Mouse (Mus musculus): ENCODE results near the gene Hecw2. TPM values are rescaled to one million over a fixed set of nuclear protein-coding genes. Genes with fewer than 3 reads are reported as not detected.

The Hecw2 gene
- polyA plus RNA-seq, 1 experiment from 2014 or later = 4.5 TPM

GRCm38 (mm10) chr1:54110920-54111605 is 83.9 kb downstream of the Hecw2 start:
- Histone ChIP-seq H3K4me2 (no peak overlapping the region), H3K36me3 (no peaks in the 10 kb centered on the region), H3K27ac (no peak overlapping the region), H3K4me1 (replicated peaks) (peaks cover 15% of the 10 kb centered on the region), H3K9ac (no peak overlapping the region), H3K4me3 (no peak overlapping the region), H3K9me3 (replicated peaks) (no peaks in the 10 kb centered on the region), H3K27me3 (no peaks in the 10 kb centered on the region)
- ATAC-seq (replicated peaks; ENCODE audit: insufficient number of reproducible peaks, insufficient read depth, low FRiP score, low read depth) = no peak
- WGBS = 79% methylated on average over 8 of the region's 8 CpGs

GRCm38 (mm10) chr1:54109255-54109654 is 85.7 kb downstream of the Hecw2 start:
- H3K4me3 ChIP-seq = no peak overlapping the region
- no peak overlapping the region for H3K9ac ChIP-seq
- no peak overlapping the region for H3K4me2 ChIP-seq
- H3K9me3 ChIP-seq (replicated peaks) = no peaks in the 10 kb centered on the region
- no peaks in the 10 kb centered on the region for H3K27me3 ChIP-seq
- 51% methylated on average over 5 of the region's 5 CpGs for WGBS
- no peaks in the 10 kb centered on the region for H3K36me3 ChIP-seq
- H3K27ac ChIP-seq = no peak overlapping the region
- H3K4me1 ChIP-seq (replicated peaks) = peaks cover 15% of the 10 kb centered on the region
- no peak for ATAC-seq (replicated peaks; ENCODE audit: insufficient number of reproducible peaks, insufficient read depth, low FRiP score, low read depth)

DNA sequence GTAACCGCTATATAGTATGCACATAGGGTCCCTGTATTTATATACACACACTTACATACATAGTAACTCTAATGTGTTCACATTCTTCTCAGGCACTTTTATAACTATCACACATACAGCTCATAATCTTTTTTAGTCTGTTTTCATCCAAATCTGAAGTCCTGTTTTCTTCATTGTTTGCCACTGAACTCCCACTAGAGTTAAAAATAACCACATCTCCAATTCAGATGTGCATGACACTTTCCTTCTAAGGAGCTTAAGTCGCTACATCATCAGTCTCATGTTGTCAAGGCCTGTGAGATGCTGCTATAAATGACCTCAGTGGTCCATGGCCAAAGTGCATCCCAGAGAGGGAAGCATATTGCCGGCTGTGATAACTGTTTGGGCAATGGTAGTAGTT is 88.2 kb downstream of the Hecw2 start:
- Histone ChIP-seq H3K36me3 (no peaks in the 10 kb centered on the region), H3K4me1 (replicated peaks) (peaks cover 11% of the 10 kb centered on the region), H3K9me3 (replicated peaks) (no peaks in the 10 kb centered on the region), H3K27me3 (no peaks in the 10 kb centered on the region), H3K4me2 (no peak overlapping the region), H3K4me3 (no peak overlapping the region), H3K27ac (no peak overlapping the region), H3K9ac (no peak overlapping the region)
- no peak for ATAC-seq (replicated peaks; ENCODE audit: insufficient number of reproducible peaks, insufficient read depth, low FRiP score, low read depth)
- WGBS = 57% methylated on average over 3 of the region's 3 CpGs

DNA sequence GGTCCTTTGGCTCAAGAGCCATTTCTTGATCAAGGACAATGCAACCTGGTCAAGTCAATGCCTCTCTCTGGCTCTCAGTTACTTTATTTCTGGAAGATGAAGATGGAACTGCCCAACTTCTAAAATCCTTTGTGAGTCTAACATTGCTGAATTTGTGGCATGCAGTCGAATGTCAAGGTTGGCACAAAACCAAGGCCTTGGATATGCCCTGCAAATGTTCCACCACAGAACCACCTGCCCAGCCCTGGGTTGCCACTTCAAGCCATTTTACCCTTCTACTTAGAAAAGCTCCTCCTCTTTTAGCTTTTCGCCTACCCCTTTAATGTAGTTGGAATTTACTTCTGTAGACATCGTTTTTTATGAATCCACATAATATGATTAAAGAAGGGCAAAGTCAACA is 115.3 kb downstream of the Hecw2 start:
- peaks cover under 1% of the 10 kb centered on the region for H3K4me1 ChIP-seq (replicated peaks)
- H3K9ac ChIP-seq = no peak overlapping the region
- H3K36me3 ChIP-seq = no peaks in the 10 kb centered on the region
- H3K4me2 ChIP-seq = no peak overlapping the region
- 83% methylated on average over 3 of the region's 3 CpGs for WGBS
- no peak for ATAC-seq (replicated peaks; ENCODE audit: insufficient number of reproducible peaks, insufficient read depth, low FRiP score, low read depth)
- H3K27me3 ChIP-seq = no peaks in the 10 kb centered on the region
- no peak overlapping the region for H3K4me3 ChIP-seq
- H3K9me3 ChIP-seq (replicated peaks) = no peaks in the 10 kb centered on the region
- H3K27ac ChIP-seq = no peak overlapping the region

GRCm38 (mm10) chr1:54074456-54074855 is 120.5 kb downstream of the Hecw2 start:
- no peaks in the 10 kb centered on the region for H3K27me3 ChIP-seq
- H3K4me2 ChIP-seq = no peak overlapping the region
- WGBS = 30% methylated on average over 1 of the region's 1 CpGs
- ATAC-seq (replicated peaks; ENCODE audit: insufficient number of reproducible peaks, insufficient read depth, low FRiP score, low read depth) = no peak
- peaks cover 16% of the 10 kb centered on the region for H3K4me1 ChIP-seq (replicated peaks)
- no peak overlapping the region for H3K9ac ChIP-seq
- H3K27ac ChIP-seq = no peak overlapping the region
- no peak overlapping the region for H3K4me3 ChIP-seq
- no peaks in the 10 kb centered on the region for H3K36me3 ChIP-seq
- no peaks in the 10 kb centered on the region for H3K9me3 ChIP-seq (replicated peaks)

GRCm38 (mm10) chr1:54070121-54070520 is 124.8 kb downstream of the Hecw2 start:
- Histone ChIP-seq H3K27me3 (no peaks in the 10 kb centered on the region), H3K27ac (no peak overlapping the region), H3K4me1 (replicated peaks) (peaks cover 25% of the 10 kb centered on the region), H3K36me3 (no peaks in the 10 kb centered on the region), H3K9ac (no peak overlapping the region), H3K9me3 (replicated peaks) (no peaks in the 10 kb centered on the region), H3K4me2 (no peak overlapping the region), H3K4me3 (no peak overlapping the region)
- ATAC-seq (replicated peaks; ENCODE audit: insufficient number of reproducible peaks, insufficient read depth, low FRiP score, low read depth) = no peak
- 84% methylated on average over 2 of the region's 2 CpGs for WGBS

- H3K27ac ChIP-seq = no peak overlapping the region
- no peaks in the 10 kb centered on the region for H3K36me3 ChIP-seq
- no peak overlapping the region for H3K4me2 ChIP-seq
- H3K9me3 ChIP-seq (replicated peaks) = no peaks in the 10 kb centered on the region
- WGBS = 70% methylated on average over 1 of the region's 1 CpGs
- H3K4me1 ChIP-seq (replicated peaks) = peaks cover 15% of the 10 kb centered on the region
- no peak overlapping the region for H3K9ac ChIP-seq
- no peak for ATAC-seq (replicated peaks; ENCODE audit: insufficient number of reproducible peaks, insufficient read depth, low FRiP score, low read depth)
- H3K27me3 ChIP-seq = no peaks in the 10 kb centered on the region
- no peak overlapping the region for H3K4me3 ChIP-seq
Measured at GRCm38 (mm10) chr1:54068248-54068647, 126.7 kb downstream of the Hecw2 start.

DNA sequence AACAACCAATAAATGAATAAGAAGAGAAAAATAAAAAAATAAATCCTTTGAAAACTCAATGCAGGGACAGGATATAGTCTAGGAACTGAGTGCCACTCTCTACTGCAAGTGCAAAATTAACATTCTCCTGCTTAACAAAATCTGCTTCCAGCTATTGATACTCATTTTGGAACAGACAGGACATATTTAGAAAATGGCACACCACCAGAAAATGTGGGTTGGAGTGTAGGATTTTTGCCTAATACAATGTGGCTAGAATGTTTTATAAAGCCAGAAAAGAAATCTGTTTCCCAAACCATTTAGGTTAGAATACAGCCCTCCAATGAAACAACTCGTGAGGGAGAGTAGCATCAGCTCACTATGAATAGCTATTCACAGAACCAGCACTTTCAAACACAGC is 129.5 kb downstream of the Hecw2 start:
- Histone ChIP-seq H3K36me3 (no peaks in the 10 kb centered on the region), H3K9ac (no peak overlapping the region), H3K9me3 (replicated peaks) (no peaks in the 10 kb centered on the region), H3K4me2 (no peak overlapping the region), H3K4me3 (no peak overlapping the region), H3K27me3 (no peaks in the 10 kb centered on the region), H3K27ac (no peak overlapping the region), H3K4me1 (replicated peaks) (peaks cover 15% of the 10 kb centered on the region)
- no peak for ATAC-seq (replicated peaks; ENCODE audit: insufficient number of reproducible peaks, insufficient read depth, low FRiP score, low read depth)
- 71% methylated on average over 1 of the region's 1 CpGs for WGBS

- Histone ChIP-seq H3K4me1 (replicated peaks) (no peaks in the 10 kb centered on the region), H3K36me3 (no peaks in the 10 kb centered on the region), H3K9ac (no peak overlapping the region), H3K9me3 (replicated peaks) (no peaks in the 10 kb centered on the region), H3K27me3 (no peaks in the 10 kb centered on the region), H3K27ac (no peak overlapping the region), H3K4me3 (no peak overlapping the region), H3K4me2 (no peak overlapping the region)
- no peak for ATAC-seq (replicated peaks; ENCODE audit: insufficient number of reproducible peaks, insufficient read depth, low FRiP score, low read depth)
- WGBS = 86% methylated on average over 2 of the region's 2 CpGs
Measured at GRCm38 (mm10) chr1:54061078-54061477, 133.9 kb downstream of the Hecw2 start.

- Histone ChIP-seq H3K4me3 (no peak overlapping the region), H3K4me2 (no peak overlapping the region), H3K27ac (no peak overlapping the region), H3K36me3 (no peaks in the 10 kb centered on the region), H3K27me3 (no peaks in the 10 kb centered on the region), H3K9me3 (replicated peaks) (no peaks in the 10 kb centered on the region), H3K9ac (no peak overlapping the region), H3K4me1 (replicated peaks) (no peaks in the 10 kb centered on the region)
- 89% methylated on average over 1 of the region's 1 CpGs for WGBS
- ATAC-seq (replicated peaks; ENCODE audit: insufficient number of reproducible peaks, insufficient read depth, low FRiP score, low read depth) = no peak
Measured at GRCm38 (mm10) chr1:54059731-54060130, 135.2 kb downstream of the Hecw2 start.

GRCm38 (mm10) chr1:54052771-54053170 is 142.2 kb downstream of the Hecw2 start:
- ATAC-seq (replicated peaks; ENCODE audit: insufficient number of reproducible peaks, insufficient read depth, low FRiP score, low read depth) = no peak
- Histone ChIP-seq H3K9me3 (replicated peaks) (no peaks in the 10 kb centered on the region), H3K27ac (no peak overlapping the region), H3K4me2 (no peak overlapping the region), H3K4me1 (replicated peaks) (peaks cover 8% of the 10 kb centered on the region), H3K4me3 (no peak overlapping the region), H3K36me3 (no peaks in the 10 kb centered on the region; the same call in 1 of the 2 replicates), H3K27me3 (no peaks in the 10 kb centered on the region), H3K9ac (no peak overlapping the region)

- Histone ChIP-seq H3K27me3 (no peaks in the 10 kb centered on the region), H3K36me3 (no peaks in the 10 kb centered on the region), H3K4me2 (no peak overlapping the region), H3K27ac (no peak overlapping the region), H3K4me3 (no peak overlapping the region), H3K9ac (no peak overlapping the region), H3K4me1 (replicated peaks) (peaks cover 24% of the 10 kb centered on the region), H3K9me3 (replicated peaks) (no peaks in the 10 kb centered on the region)
- WGBS = 12% methylated on average over 1 of the region's 1 CpGs
- no peak for ATAC-seq (replicated peaks; ENCODE audit: insufficient number of reproducible peaks, insufficient read depth, low FRiP score, low read depth)
Measured at GRCm38 (mm10) chr1:54046923-54047322, 148.0 kb downstream of the Hecw2 start.

Data from heart, embryonic 15.5 days (tissue).